Mouse (Mus musculus) NIH3T3 (cell line): Measurements from ENCODE around the gene Sfrp4.
A peak's percentile ranks its signal among the peaks of the same experiment; 100 is the strongest.
"Not testable (repeated sequence)": the region's sequence is repeated elsewhere in the genome, so short reads cannot be mapped to it uniquely, and the experiment has no call there.

Experiments
- DNase-seq: peaks from one replicate; pipeline ENCODE4 v3.0.0-alpha.2; 2012; ENCODE audit warnings: low read depth

Gene Sfrp4

GRCm38 (mm10) chr13:19622573-19623227 is at the start of gene Sfrp4:
Gene Sfrp4 (plus strand): TSS chr13:19623104.
- peak; percentile 3 for DNase-seq

GRCm38 (mm10) chr13:19574723-19575122 is 48.2 kb upstream of the Sfrp4 start:
- not testable (repeated sequence) for DNase-seq

DNA sequence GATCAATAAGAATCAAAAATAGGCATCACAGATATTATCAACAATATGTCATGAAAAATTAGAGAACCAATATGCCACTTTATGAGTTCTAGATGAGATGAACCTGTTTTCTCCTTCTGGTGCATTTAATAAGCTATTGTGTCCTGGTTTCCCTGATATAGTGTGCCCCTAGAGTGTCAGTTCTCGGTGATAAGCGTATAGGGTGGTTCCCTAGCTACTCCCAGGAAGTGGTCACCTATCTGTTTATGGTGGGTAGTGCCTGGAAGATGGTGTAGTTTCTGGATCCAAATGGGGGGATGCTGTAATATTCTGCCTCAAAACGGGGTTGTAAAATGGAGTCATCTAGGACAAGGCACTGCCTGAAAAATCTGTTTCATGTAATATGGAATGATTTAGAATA is 47.0 kb upstream of the Sfrp4 start:
- DNase-seq, result no peak

DNA sequence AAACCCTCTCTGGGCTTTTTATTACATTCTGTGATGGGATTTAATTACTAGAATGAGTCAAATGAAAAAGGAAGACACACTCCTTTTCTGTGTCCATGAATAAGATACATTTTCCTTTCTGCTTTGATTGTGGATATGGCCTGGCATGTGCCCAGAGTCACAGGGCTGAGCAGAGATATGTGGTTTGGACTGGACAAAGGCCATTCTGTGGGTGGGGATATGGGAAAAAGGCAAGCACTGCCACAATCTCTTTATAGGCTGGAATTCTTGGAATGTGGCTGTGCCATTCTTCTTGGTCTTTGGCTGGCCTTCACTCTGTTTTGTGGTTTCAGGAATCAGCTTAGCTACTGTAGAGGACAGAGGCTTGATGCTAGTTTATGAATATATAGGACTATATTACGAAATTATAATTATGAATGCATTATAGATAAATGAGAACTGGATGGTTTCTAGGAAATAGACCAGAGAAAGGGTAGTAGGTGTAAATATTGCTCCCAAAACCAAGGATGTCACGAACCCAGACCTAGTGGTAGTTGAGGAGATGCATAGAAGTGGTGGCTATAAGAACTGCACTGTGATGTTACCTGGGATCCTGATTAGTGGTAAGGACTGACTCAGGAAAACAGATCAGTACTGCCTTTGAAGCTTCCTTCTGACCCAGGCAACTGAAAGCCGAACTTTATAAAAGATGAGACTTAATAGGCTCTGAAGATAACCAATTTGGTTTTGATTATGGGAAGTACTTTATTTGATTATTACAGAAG is 31.7 kb upstream of the Sfrp4 start:
- DNase-seq, result no peak

GRCm38 (mm10) chr13:19595141-19595540 is 27.8 kb upstream of the Sfrp4 start:
- no peak for DNase-seq

DNA sequence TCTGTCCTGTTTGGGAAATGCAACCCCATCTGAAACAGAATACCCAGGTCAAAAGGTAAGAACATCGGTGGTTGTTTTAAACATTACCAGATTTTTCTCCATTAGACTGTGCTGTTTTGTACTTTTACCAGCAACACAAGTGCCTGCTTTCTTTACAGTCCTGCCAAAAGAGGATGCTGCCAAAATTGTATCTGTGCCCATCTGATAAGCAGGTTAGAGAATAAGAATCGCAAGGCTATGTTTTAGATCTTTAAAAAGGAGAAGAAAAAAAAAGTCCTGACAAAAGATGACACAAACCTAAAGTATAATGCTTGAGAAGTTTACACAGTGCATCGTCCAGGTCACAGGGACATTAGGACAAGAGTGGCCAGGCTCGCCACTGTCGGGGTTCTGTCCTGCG is 23.7 kb upstream of the Sfrp4 start:
- no peak for DNase-seq

- no peak for DNase-seq
Measured at GRCm38 (mm10) chr13:19602531-19602930, 20.4 kb upstream of the Sfrp4 start.

DNA sequence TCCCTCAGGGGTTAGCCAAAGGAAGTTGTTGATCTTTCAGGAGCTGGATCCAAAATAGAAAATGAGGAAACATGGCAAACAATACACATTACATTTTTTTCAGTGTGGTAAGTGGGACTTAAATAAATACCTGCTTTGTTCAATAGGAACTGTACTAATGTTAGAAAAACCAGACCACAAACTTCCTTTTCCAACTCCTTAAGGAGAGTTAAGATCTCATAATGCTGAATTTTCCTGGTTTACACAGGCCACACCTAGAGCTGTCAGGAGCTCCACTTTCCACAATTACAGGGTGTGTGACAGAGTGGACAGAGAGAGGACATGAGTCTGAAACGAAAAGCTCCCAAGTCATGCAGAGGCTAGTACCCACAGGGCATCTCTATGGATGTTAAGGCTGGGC is 19.2 kb upstream of the Sfrp4 start:
- no peak for DNase-seq

GRCm38 (mm10) chr13:19604916-19605315 is 18.0 kb upstream of the Sfrp4 start:
- no peak for DNase-seq

- no peak for DNase-seq
Measured at GRCm38 (mm10) chr13:19608120-19608519, 14.8 kb upstream of the Sfrp4 start.

DNA sequence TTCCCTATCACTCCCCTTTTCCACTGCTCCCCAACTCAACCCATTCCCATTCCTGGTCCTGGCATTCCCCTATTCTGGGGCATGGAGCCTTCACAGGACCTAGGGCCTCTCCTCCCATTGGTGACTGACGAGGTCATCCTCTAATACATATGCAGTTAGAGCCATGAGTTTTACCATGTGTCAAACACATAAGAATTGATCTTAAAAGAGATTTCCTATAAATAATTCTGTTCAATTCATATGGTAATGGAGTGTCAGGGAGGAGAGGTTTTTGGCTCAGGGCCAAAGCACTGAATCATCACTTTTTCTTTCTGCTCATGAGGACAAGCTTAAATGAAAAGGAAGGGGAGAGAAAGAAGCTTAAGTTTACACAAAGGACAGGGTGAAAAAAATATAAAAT is 10.6 kb upstream of the Sfrp4 start:
- DNase-seq, result peak; percentile 55

- DNase-seq, result no peak
Measured at GRCm38 (mm10) chr13:19612963-19613362, 9.9 kb upstream of the Sfrp4 start.

- DNase-seq, result no peak
Measured at GRCm38 (mm10) chr13:19613426-19613825, 9.5 kb upstream of the Sfrp4 start.

DNA sequence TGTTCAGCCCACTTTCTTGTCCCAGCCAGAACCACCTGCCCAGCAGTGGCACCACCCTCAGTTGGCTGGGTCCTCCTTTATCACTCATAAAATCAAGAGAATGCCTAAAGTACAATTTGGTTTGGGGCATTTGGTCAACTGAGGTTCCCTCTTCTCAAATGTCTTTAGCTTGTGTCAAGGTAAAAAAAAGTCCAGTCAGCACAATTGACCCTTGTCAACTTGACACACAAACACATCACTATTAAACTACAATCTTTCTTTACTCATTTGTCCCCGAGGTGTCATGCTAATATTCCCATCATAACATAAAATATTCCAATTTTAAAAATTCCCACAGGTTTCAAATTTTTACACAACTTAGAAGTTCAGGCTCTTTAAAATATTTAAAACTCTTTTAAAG is 8.6 kb upstream of the Sfrp4 start:
- no peak for DNase-seq

GRCm38 (mm10) chr13:19618081-19618480 is 4.8 kb upstream of the Sfrp4 start:
- no peak for DNase-seq

DNA sequence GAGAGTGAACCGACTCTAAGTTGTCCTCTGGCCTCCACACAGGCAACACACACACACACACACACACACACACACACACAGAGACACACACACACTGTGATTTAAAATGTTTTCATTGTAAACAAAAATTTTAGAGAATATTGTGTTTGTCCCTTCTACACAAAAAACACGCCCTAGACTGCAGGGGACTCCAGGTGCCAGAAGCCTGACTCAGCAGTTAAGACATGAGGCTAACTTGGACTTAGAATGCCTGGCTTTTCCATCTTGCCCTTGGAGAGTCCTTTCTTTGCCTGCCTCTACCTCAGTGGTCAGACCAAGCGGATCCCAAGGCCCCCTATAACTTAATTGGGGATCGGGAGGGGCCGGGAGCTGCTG is 4.1 kb upstream of the Sfrp4 start:
- DNase-seq, result peak; percentile 34

DNA sequence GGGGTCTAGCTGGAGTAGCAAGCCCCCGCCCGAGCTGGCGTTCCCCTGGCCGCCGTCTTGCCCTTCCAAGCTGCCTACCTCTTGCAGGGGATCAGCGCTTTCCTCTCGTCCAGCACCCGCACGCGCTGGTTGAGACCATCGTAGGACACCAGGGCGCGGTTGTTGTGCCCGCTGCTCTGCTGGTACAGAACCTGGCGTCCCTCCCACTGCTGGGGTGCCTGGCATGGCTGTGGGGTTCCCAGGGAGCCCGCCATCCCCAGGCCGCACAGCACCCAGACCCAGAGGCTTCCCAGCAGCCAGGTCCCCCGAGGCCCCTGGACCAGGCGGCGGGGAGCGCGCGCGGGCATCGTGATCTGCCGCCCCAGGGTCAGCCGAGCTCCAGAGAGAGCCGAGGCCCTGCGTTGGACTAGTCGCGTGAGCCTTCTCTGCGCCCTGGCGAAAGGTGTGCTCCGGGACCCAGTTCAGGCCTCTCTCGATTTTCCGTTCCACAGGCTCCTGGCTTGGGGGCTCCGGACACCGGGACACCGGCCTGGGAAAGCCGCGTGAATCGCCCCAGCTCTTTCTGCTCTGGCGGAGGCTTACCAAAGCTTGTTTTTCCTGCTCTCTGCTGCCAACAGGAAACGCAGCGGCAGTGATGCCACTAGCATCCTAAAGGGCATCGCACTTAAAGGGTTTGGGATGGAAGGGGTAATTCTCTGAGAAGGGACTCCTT is 3.5 kb upstream of the Sfrp4 start, which contains the start of gene Epdr1:
Gene Epdr1 (minus strand): TSS at position 712 of the 712 bp plus-strand sequence.
- peak; percentile 74 for DNase-seq

DNA sequence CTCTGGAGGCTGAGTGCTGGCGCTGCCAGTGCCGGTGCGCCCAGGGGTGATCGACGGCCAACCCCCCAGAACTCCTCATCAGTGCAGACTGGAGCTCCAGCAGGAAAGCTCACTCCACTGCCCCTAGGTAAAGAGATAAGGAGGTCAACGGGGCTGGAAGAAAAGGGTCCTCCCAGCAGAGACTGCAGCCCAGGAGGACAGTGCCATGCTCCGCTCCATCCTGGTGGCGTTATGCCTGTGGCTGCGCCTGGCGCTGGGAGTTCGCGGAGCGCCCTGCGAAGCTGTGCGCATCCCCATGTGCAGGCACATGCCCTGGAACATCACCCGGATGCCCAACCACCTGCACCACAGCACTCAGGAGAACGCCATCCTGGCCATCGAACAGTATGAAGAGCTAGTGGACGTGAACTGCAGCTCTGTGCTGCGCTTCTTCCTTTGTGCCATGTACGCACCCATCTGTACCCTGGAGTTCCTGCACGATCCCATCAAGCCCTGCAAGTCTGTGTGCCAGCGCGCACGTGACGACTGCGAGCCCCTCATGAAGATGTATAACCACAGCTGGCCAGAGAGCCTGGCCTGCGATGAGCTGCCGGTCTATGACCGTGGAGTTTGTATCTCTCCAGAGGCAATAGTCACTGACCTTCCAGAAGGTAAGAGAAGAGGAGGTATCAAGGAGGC is 463 bp downstream of the Sfrp4 start:
- DNase-seq, result no peak

GRCm38 (mm10) chr13:19624632-19625320 is 1.9 kb downstream of the Sfrp4 start:
- no peak for DNase-seq

GRCm38 (mm10) chr13:19626473-19626872 is 3.6 kb downstream of the Sfrp4 start:
- peak; percentile 22 for DNase-seq

GRCm38 (mm10) chr13:19630768-19631709 is 8.1 kb downstream of the Sfrp4 start:
- DNase-seq, result no peak
